Mouse (Mus musculus) stomach, postnatal 0 days (tissue): Measurements from ENCODE around the gene Smurf2. TPM values are rescaled to one million over a fixed set of nuclear protein-coding genes. Genes with fewer than 3 reads are reported as not detected.

Experiments
- ATAC-seq: fragments of 200-750 bp; cut with Nextera tagmentation; 2 replicates; pipeline ENCODE4 v1.8.0; 2017; ENCODE audit not compliant: low FRiP score, low TSS enrichment
- DNase-seq: peaks from one replicate; pipeline ENCODE4 v3.0.0-alpha.2; 2016; ENCODE audit warnings: low spot score
- H3K27ac ChIP-seq: fragments of 300-500 bp; sonication (generic); replicated peaks from 2 replicates; pipeline ENCODE4 v1.5.1; 2014; ENCODE audit warnings: mild to moderate bottlenecking, control low read depth
- H3K27me3 ChIP-seq: fragments of 300-500 bp; sonication (generic); 2 replicates; pipeline ENCODE4 v1.6.1; 2014; ENCODE audit warnings: low read length; ENCODE audit not compliant: control insufficient read depth, insufficient read depth
- H3K36me3 ChIP-seq: fragments of 300-500 bp; sonication (generic); 2 replicates; pipeline ENCODE4 v1.6.1; 2014; ENCODE audit warnings: low read length, mixed read lengths; ENCODE audit not compliant: control insufficient read depth, insufficient read depth
- H3K4me1 ChIP-seq: fragments of 300-500 bp; sonication (generic); replicated peaks from 2 replicates; pipeline ENCODE4 v1.6.1; 2014; ENCODE audit warnings: antibody characterized with exemption; ENCODE audit not compliant: control insufficient read depth, insufficient read depth
- H3K4me2 ChIP-seq: fragments of 300-500 bp; sonication (generic); replicated peaks from 2 replicates; pipeline ENCODE4 v1.6.1; 2014; ENCODE audit warnings: low read depth, mild to moderate bottlenecking, control low read depth, moderate library complexity
- H3K4me3 ChIP-seq: fragments of 300-500 bp; sonication (generic); 2 replicates; pipeline ENCODE4 v1.5.1; 2014; ENCODE audit warnings: low read depth, low read length, control low read depth
- H3K9ac ChIP-seq: fragments of 300-500 bp; sonication (generic); 2 replicates; pipeline ENCODE4 v1.6.1; 2014; ENCODE audit warnings: mild to moderate bottlenecking, low read length, control low read depth, mixed read lengths
- H3K9me3 ChIP-seq: fragments of 300-500 bp; sonication (generic); 2 replicates; pipeline ENCODE4 v1.6.1; 2016; ENCODE audit warnings: low read length; ENCODE audit not compliant: control insufficient read depth
- CTCF ChIP-seq: IDR thresholded peaks from 2 replicates; pipeline ENCODE4 v1.5.1; 2016; ENCODE audit warnings: antibody characterized with exemption, low read depth, mild to moderate bottlenecking, moderate library complexity
- EP300 ChIP-seq: optimal IDR thresholded peaks from 2 replicates; pipeline ENCODE3; 2016; ENCODE audit warnings: antibody characterized with exemption
- WGBS: fragments of 180-500 bp; shearing (Covaris S2); extraction: QIAGEN DNeasy Blood & Tissue Kit; methylation state at CpG from one replicate; pipeline ENCODE4 v1.1.7; 2014; 5-methylcytosine and 5-hydroxymethylcytosine counted together
- polyA plus RNA-seq: library from polyadenylated mRNA; unstranded; fragments of >200 nt; fragmentation: Nextera tagmentation; extraction: Ambion mirVana; gene quantifications from 2 replicates; pipeline ENCODE4 v1.2.1, GENCODE M21; 2015

Smurf2 gene
- polyA plus RNA-seq, 1 experiment from 2014 or later = 7.1 TPM

DNA sequence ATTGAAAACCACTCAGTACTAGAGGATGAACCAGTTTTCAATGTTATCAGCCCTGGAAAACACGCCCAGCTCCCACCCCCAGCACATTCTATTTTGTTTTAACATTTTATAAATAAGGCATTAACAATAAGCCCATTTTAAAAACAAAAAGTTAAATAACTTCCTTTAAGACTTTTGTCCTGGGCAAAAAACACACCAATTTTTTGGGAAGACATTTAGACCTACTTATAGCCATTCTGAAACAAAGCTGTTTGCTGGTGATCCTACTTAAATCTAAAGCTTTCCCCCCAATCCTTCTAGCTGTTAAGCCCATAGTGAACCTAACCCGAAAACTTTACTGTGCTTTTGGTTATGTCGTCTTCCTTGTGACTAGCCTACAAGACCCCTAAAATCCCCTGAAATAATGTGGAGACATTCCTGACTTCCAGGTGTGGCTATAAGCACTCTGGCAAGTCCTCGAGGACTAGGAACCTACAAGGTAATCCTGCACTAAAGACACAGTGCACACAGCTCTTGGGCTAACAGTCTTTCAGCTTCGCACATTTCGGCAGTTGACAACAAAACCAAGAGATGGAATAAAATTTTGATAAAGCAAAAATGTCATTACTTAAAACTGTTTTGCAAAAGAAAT, 139.8 kb downstream of the Smurf2 start:
- 67% methylated on average over 6 of the region's 6 CpGs for whole genome bisulfite sequencing
- H3K9ac ChIP-seq = no peak overlapping the region
- DNase-seq = no peak
- H3K27me3 ChIP-seq = no peaks in the 10 kb centered on the region
- no peaks in the 10 kb centered on the region for H3K9me3 ChIP-seq
- no peak overlapping the region for H3K4me2 ChIP-seq
- peaks cover 28% of the 10 kb centered on the region for H3K36me3 ChIP-seq
- no peak overlapping the region for H3K4me3 ChIP-seq
- no peak overlapping the region for H3K27ac ChIP-seq
- TF ChIP-seq CTCF = no peak
- TF ChIP-seq EP300 = no peak
- no peaks in the 10 kb centered on the region for H3K4me1 ChIP-seq
- ATAC-seq = no peak

DNA sequence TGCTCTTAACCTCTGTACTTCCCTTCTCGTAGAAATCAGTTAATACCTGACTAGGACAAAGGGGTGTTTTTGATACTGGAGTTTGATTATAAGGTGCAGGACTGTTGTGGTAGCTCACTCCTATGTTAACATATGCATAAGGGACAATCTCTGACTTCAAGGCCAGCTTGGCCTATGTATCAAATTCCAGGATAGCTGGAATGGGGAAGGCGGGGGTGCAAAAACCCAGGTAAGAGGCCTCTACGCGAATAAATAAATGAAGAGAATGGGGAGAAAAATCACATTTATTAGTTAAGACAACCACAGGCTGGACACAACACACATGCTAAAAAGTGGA, 140.5 kb downstream of the Smurf2 start:
- 48% methylated on average over 4 of the region's 4 CpGs for whole genome bisulfite sequencing
- H3K4me3 ChIP-seq = no peak overlapping the region
- peak overlapping the region; percentile 98 for H3K27ac ChIP-seq
- DNase-seq (no peak), ATAC-seq (peak; percentile 33; the same call in 1 of the 2 replicates)
- no peak for TF ChIP-seq EP300
- no peak for TF ChIP-seq CTCF
- peak overlapping the region; percentile 84; the same call in 1 of the 2 replicates for H3K4me2 ChIP-seq
- H3K9ac ChIP-seq = no peak overlapping the region
- no peaks in the 10 kb centered on the region for H3K4me1 ChIP-seq
- no peaks in the 10 kb centered on the region for H3K9me3 ChIP-seq
- H3K27me3 ChIP-seq = no peaks in the 10 kb centered on the region
- peaks cover 30% of the 10 kb centered on the region for H3K36me3 ChIP-seq

DNA sequence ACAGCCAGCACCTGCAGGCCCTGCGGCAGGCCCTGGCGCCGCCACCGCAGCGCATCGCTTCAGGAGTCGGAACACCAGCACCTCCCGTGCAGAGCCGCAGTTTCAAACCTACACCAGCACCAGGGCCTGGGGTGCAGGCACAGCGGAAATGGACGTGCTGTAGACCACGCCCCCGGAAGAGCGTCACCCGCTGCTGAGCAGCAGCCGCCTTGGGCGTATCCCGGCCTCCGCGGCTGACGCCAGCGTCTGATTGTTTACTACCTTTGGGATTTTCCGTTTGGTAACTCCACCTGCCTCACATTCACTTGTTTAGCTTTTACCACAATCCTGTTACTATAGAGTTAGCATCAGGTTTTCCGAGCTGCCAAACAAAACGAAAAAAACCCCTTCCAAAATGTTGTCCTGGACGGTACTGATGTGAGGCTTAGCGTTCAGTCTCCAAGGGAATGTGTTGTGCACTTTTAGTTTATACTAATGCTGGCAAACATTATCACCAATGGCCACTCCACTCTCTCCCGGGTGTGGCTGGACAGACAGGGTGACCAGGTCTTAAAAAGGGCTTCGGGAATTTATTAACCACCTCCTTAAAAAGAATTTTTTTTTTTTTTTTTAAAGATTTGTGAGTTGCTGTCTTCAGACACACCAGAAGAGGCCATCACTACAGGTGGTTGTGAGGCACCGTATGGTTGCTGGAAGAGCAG, 141.0 kb downstream of the Smurf2 start, which contains the start of gene Polg2:
Gene Polg2, minus strand, starts transcription at position 150 of the 701 bp plus-strand sequence.
- Histone ChIP-seq H3K27ac (peak within 1 kb of the TSS; percentile 98), H3K4me3 (peak within 1 kb of the TSS; percentile 80), H3K4me1 (no peaks in the 10 kb centered on the region), H3K9ac (peak within 1 kb of the TSS; percentile 92), H3K36me3 (peaks cover 30% of the 10 kb centered on the region), H3K4me2 (peak within 1 kb of the TSS; percentile 84), H3K9me3 (no peaks in the 10 kb centered on the region), H3K27me3 (no peaks in the 10 kb centered on the region)
- ATAC-seq (peak; percentile 97), DNase-seq (peak; percentile 95)
- TF ChIP-seq EP300 = peak; percentile 76
- no peak for TF ChIP-seq CTCF
- under 1% methylated on average over 30 of the region's 30 CpGs for WGBS

DNA sequence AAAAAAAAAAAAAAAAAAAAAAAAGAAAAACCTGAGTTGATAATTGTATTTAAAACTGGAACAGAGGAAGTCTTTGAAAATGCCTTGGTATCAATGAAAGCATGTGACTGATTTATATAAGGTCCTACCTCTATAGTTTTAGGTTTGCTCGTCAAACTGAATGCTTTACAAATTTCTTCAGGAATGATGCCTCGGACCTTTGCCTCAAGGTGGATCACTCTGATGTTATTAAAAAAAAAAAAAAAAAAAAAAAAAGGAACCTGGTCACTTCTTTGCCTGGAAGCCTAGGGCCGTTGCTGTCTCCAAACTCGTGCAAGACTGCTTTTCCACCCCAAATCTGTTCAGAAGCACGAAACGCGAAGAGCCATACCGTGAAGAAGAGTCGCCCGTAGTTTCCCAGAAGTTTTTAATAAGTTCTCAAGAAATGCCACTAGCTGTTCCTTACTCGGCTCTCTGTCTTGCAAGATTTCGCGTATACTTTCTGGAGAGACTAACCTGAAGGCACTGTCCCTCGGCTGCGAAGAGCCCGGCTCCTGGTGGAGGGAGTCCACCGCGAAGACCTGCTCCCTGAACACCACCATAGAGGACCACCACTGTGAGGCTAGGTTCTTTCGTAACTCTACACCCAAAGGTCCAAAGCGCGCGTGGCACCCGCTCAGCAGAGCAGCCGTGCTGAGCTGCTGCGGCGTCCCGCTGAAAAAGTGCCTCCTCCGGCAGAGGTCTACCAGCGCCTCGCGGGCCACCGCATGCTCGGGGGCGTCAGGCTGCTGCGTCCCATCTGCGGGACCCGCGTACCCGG, 141.7 kb downstream of the Smurf2 start:
- Histone ChIP-seq H3K9me3 (no peaks in the 10 kb centered on the region), H3K4me1 (no peaks in the 10 kb centered on the region), H3K27me3 (no peaks in the 10 kb centered on the region), H3K27ac (peak overlapping the region; percentile 98), H3K4me2 (peak overlapping the region; percentile 84), H3K4me3 (peak overlapping the region; percentile 80), H3K9ac (peak overlapping the region; percentile 92), H3K36me3 (peaks cover 31% of the 10 kb centered on the region)
- DNase-seq (no peak), ATAC-seq (peak; percentile 70)
- 1% methylated on average over 39 of the region's 39 CpGs for WGBS
- TF ChIP-seq EP300 (no peak), CTCF (no peak)

DNA sequence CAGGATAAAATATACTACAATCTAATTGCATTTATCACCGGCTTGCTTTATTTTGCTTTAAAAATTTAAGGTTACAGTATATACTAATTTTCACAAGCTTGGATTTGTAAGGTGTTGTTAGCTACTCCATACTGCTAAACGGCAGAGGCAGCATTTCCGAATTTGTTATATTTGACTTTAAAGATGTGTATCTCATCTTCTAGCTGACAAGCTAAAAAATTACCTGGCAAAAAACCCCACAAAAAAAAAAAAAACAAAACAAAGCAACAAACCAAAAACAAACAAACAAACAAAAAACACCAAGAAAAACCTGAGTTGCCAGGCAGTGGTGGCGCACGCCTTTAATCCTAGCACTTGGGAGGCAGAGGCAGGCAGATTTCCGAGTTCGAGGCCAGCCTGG, 142.4 kb downstream of the Smurf2 start:
- no peak overlapping the region for H3K4me3 ChIP-seq
- ATAC-seq (no peak), DNase-seq (no peak)
- H3K27me3 ChIP-seq = no peaks in the 10 kb centered on the region
- no peaks in the 10 kb centered on the region for H3K4me1 ChIP-seq
- H3K36me3 ChIP-seq = peaks cover 31% of the 10 kb centered on the region
- no peak overlapping the region for H3K9ac ChIP-seq
- no peaks in the 10 kb centered on the region for H3K9me3 ChIP-seq
- H3K4me2 ChIP-seq = peak overlapping the region; percentile 84
- no peak overlapping the region for H3K27ac ChIP-seq
- WGBS = 78% methylated on average over 7 of the region's 7 CpGs
- TF ChIP-seq CTCF (no peak), EP300 (no peak)
